Mouse (Mus musculus) small intestine, adult 2 months (tissue): ENCODE results near the gene Zfp652.

Experiments used
- CTCF ChIP-seq: fragments of 200-500 bp; IDR thresholded peaks from 2 replicates; pipeline ENCODE4 v1.5.1; 2012; ENCODE audit warnings: low read depth, mild to moderate bottlenecking, control low read depth, inconsistent platforms, low read length, moderate library complexity, mixed read lengths; ENCODE audit not compliant: insufficient replicate concordance, insufficient read length; ENCODE audit errors: extremely low read depth
- POLR2A ChIP-seq: fragments of 200-500 bp; IDR thresholded peaks from 2 replicates; pipeline ENCODE4 v1.6.1; 2012; ENCODE audit warnings: low read depth, mild to moderate bottlenecking, control low read depth, inconsistent platforms, low read length, moderate library complexity

DNA sequence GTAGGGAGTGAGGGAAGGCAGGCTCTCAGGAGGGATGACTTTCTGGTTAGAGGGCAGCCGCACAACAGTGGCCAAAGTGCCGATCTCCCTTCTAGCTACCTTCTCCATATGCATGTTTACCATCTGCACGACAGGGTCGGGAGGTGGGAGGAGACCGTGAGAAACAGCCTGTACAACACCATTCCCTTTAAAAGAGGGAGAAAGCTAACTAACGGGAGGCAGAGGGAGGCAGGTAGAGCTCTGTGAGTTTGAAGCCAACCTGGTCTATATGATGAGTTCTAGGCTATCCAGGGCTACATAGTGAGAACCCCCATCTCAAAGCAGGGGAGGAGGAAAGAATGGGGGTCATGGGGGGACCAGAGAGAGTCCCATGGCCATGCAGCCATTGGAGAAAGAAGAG, 123.4 kb downstream of the Zfp652 start:
- TF ChIP-seq CTCF (no peak), POLR2A (no peak)
